Comparison of ENCODE assay signal across 23 mouse cellular contexts in genomic region chr1:93716166-93716565, GRCm38 (mm10). TPM values are rescaled to one million over a fixed set of nuclear protein-coding genes. Genes with fewer than 3 reads are reported as not detected.
"Had no signal": no experiment of that assay in that cellular context is flagged by ENCODE, and none has a peak within 500 bp of the region (broad histone marks: within the 10 kb centered on the region; RNA-seq: fewer than 3 reads in every experiment).

No protein-coding gene starts in this region.

- H3K27me3 ChIP-seq: limb, embryonic 12.5 days; limb, embryonic 15.5 days; midbrain, embryonic 12.5 days; midbrain, embryonic 15.5 days; neural tube, embryonic 12.5 days; neural tube, embryonic 15.5 days had no signal

- H3K4me2 ChIP-seq: limb, embryonic 12.5 days; limb, embryonic 15.5 days; liver, embryonic 11.5 days; lung, embryonic 14.5 days; midbrain, embryonic 12.5 days; midbrain, embryonic 15.5 days; neural tube, embryonic 12.5 days; neural tube, embryonic 15.5 days had no signal

- H3K9me3 ChIP-seq: limb, embryonic 12.5 days; limb, embryonic 15.5 days; midbrain, embryonic 12.5 days; midbrain, embryonic 15.5 days; neural tube, embryonic 12.5 days; neural tube, embryonic 15.5 days had no signal

- H3K4me1 ChIP-seq: limb, embryonic 12.5 days; limb, embryonic 15.5 days; midbrain, embryonic 12.5 days; midbrain, embryonic 15.5 days; neural tube, embryonic 12.5 days; neural tube, embryonic 15.5 days had no signal

- DNase-seq: kidney, postnatal 14 days; kidney, postnatal 4 days; left cerebral cortex, postnatal 4 days; liver, postnatal 0 days; lung, embryonic 14.5 days; right cerebral cortex, adult 18-20 months; right cerebral cortex, postnatal 14 days; right cerebral cortex, postnatal 4 days; thymus, adult 2 months; thymus, postnatal 14 days; thymus, postnatal 4 days had no signal

- H3K4me3 ChIP-seq: limb, embryonic 12.5 days; limb, embryonic 15.5 days; midbrain, embryonic 12.5 days; midbrain, embryonic 15.5 days; neural tube, embryonic 12.5 days; neural tube, embryonic 15.5 days had no signal

- H3K27ac ChIP-seq: limb, embryonic 12.5 days; limb, embryonic 15.5 days; liver, embryonic 14.5 days; macrophage; midbrain, embryonic 12.5 days; midbrain, embryonic 15.5 days; neural tube, embryonic 12.5 days; neural tube, embryonic 15.5 days; stomach, postnatal 0 days had no signal

- H3K9ac ChIP-seq: limb, embryonic 12.5 days; limb, embryonic 15.5 days; liver, embryonic 14.5 days; liver, postnatal 0 days; lung, embryonic 14.5 days; midbrain, embryonic 12.5 days; midbrain, embryonic 15.5 days; neural tube, embryonic 12.5 days; neural tube, embryonic 15.5 days had no signal

- ATAC-seq: liver, postnatal 0 days; lung, postnatal 0 days; midbrain, embryonic 15.5 days had no signal

RNA-seq across cellular contexts. Expression of gene Bok, which starts 30.7 kb away (rescaled TPM):
- total RNA-seq: megakaryocyte, adult 5-6 weeks had no signal
- polyA plus RNA-seq: macrophage had no signal
